Mouse (Mus musculus) neural tube, embryonic 12.5 days (tissue): Measurements from ENCODE around the gene Tfip11. TPM values are rescaled to one million over a fixed set of nuclear protein-coding genes. Genes with fewer than 3 reads are reported as not detected.

Experiments used
- ATAC-seq: fragments of 200-750 bp; cut with Nextera tagmentation; 2 replicates; pipeline ENCODE4 v1.8.0; 2017; ENCODE audit warnings: low read depth, mild to moderate bottlenecking, moderate TSS enrichment, moderate library complexity; ENCODE audit not compliant: low FRiP score
- H3K27ac ChIP-seq: fragments of 300-500 bp; sonication (generic); 2 replicates; pipeline ENCODE4 v1.5.1; 2016
- H3K27me3 ChIP-seq: fragments of 300-500 bp; sonication (generic); replicated peaks from 2 replicates; pipeline ENCODE4 v1.6.1; 2016; ENCODE audit warnings: mild to moderate bottlenecking
- H3K36me3 ChIP-seq: fragments of 300-500 bp; sonication (generic); 2 replicates; pipeline ENCODE4 v1.6.1; 2016; ENCODE audit warnings: mild to moderate bottlenecking
- H3K4me1 ChIP-seq: fragments of 300-500 bp; sonication (generic); 2 replicates; pipeline ENCODE4 v1.6.1; 2016
- H3K4me2 ChIP-seq: fragments of 300-500 bp; sonication (generic); replicated peaks from 2 replicates; pipeline ENCODE4 v1.6.1; 2016; ENCODE audit warnings: mild to moderate bottlenecking
- H3K4me3 ChIP-seq: fragments of 300-500 bp; sonication (generic); 2 replicates; pipeline ENCODE4 v1.5.1; 2016
- H3K9ac ChIP-seq: fragments of 300-500 bp; sonication (generic); 2 replicates; pipeline ENCODE4 v1.6.1; 2016; ENCODE audit warnings: mild to moderate bottlenecking
- H3K9me3 ChIP-seq: fragments of 300-500 bp; sonication (generic); 2 replicates; pipeline ENCODE4 v1.6.1; 2016; ENCODE audit warnings: mild to moderate bottlenecking
- WGBS: fragments of 180-500 bp; shearing (Covaris S2); methylation state at CpG from one replicate; pipeline ENCODE4 v1.1.7; 2016; 5-methylcytosine and 5-hydroxymethylcytosine counted together
- polyA plus RNA-seq: library from polyadenylated mRNA; unstranded; fragments of >200 nt; fragmentation: Nextera tagmentation; extraction: Ambion mirVana; gene quantifications from 2 replicates; pipeline ENCODE4 v1.2.1, GENCODE M21; 2016

Gene Tfip11
- polyA plus RNA-seq, 1 experiment from 2014 or later, result 40.3 TPM

GRCm38 (mm10) chr5:112293800-112294199 lies 32.4 kb upstream of the Tfip11 start:
- Histone ChIP-seq H3K9ac (no peak overlapping the region), H3K27me3 (no peaks in the 10 kb centered on the region), H3K36me3 (no peaks in the 10 kb centered on the region), H3K4me2 (no peak overlapping the region), H3K4me3 (no peak overlapping the region), H3K9me3 (no peaks in the 10 kb centered on the region), H3K4me1 (peaks cover 15% of the 10 kb centered on the region; the same call in 1 of the 2 replicates), H3K27ac (no peak overlapping the region)
- ATAC-seq, result no peak
- 89% methylated on average over 2 of the region's 2 CpGs for whole genome bisulfite sequencing

- ATAC-seq, result no peak
- H3K36me3 ChIP-seq, result no peaks in the 10 kb centered on the region
- H3K27me3 ChIP-seq, result no peaks in the 10 kb centered on the region
- H3K9ac ChIP-seq, result no peak overlapping the region
- H3K27ac ChIP-seq, result no peak overlapping the region
- 54% methylated on average over 4 of the region's 4 CpGs for WGBS
- H3K4me3 ChIP-seq, result no peak overlapping the region
- H3K4me1 ChIP-seq, result peaks cover 15% of the 10 kb centered on the region; the same call in 1 of the 2 replicates
- H3K4me2 ChIP-seq, result no peak overlapping the region
- H3K9me3 ChIP-seq, result no peaks in the 10 kb centered on the region
These were observed 31.5 kb upstream of the Tfip11 start for GRCm38 (mm10) chr5:112294696-112295095.

GRCm38 (mm10) chr5:112295162-112295561 lies 31.0 kb upstream of the Tfip11 start:
- Histone ChIP-seq H3K4me2 (no peak overlapping the region), H3K27me3 (no peaks in the 10 kb centered on the region), H3K27ac (no peak overlapping the region), H3K9me3 (no peaks in the 10 kb centered on the region), H3K4me3 (no peak overlapping the region), H3K36me3 (no peaks in the 10 kb centered on the region), H3K4me1 (peaks cover 15% of the 10 kb centered on the region; the same call in 1 of the 2 replicates), H3K9ac (no peak overlapping the region)
- ATAC-seq, result no peak
- 37% methylated on average over 8 of the region's 8 CpGs for WGBS

GRCm38 (mm10) chr5:112295564-112295963 lies 30.6 kb upstream of the Tfip11 start:
- H3K27me3 ChIP-seq, result no peaks in the 10 kb centered on the region
- no peak overlapping the region for H3K27ac ChIP-seq
- H3K4me2 ChIP-seq, result no peak overlapping the region
- no peak overlapping the region for H3K4me3 ChIP-seq
- WGBS, result 66% methylated on average over 8 of the region's 8 CpGs
- ATAC-seq, result no peak
- peaks cover 15% of the 10 kb centered on the region; the same call in 1 of the 2 replicates for H3K4me1 ChIP-seq
- no peaks in the 10 kb centered on the region for H3K9me3 ChIP-seq
- no peaks in the 10 kb centered on the region for H3K36me3 ChIP-seq
- no peak overlapping the region for H3K9ac ChIP-seq

GRCm38 (mm10) chr5:112296404-112297181 lies 29.6 kb upstream of the Tfip11 start:
- peaks cover 19% of the 10 kb centered on the region; the same call in 1 of the 2 replicates for H3K4me1 ChIP-seq
- no peaks in the 10 kb centered on the region for H3K27me3 ChIP-seq
- H3K9me3 ChIP-seq, result no peaks in the 10 kb centered on the region
- no peak overlapping the region for H3K4me2 ChIP-seq
- H3K36me3 ChIP-seq, result no peaks in the 10 kb centered on the region
- WGBS, result 81% methylated on average over 6 of the region's 6 CpGs
- no peak overlapping the region for H3K9ac ChIP-seq
- ATAC-seq, result no peak
- no peak overlapping the region for H3K27ac ChIP-seq
- H3K4me3 ChIP-seq, result no peak overlapping the region

- no peaks in the 10 kb centered on the region for H3K27me3 ChIP-seq
- H3K9me3 ChIP-seq, result no peaks in the 10 kb centered on the region
- no peak overlapping the region for H3K4me2 ChIP-seq
- no peak for ATAC-seq
- no peak overlapping the region for H3K4me3 ChIP-seq
- H3K4me1 ChIP-seq, result peaks cover 19% of the 10 kb centered on the region; the same call in 1 of the 2 replicates
- H3K36me3 ChIP-seq, result no peaks in the 10 kb centered on the region
- no peak overlapping the region for H3K27ac ChIP-seq
- H3K9ac ChIP-seq, result no peak overlapping the region
- 83% methylated on average over 2 of the region's 2 CpGs for WGBS
These were observed 28.9 kb upstream of the Tfip11 start for GRCm38 (mm10) chr5:112297257-112297656.

GRCm38 (mm10) chr5:112298226-112298988 lies 27.8 kb upstream of the Tfip11 start:
- Histone ChIP-seq H3K4me3 (no peak overlapping the region), H3K36me3 (no peaks in the 10 kb centered on the region), H3K9me3 (no peaks in the 10 kb centered on the region), H3K4me2 (no peak overlapping the region), H3K9ac (no peak overlapping the region), H3K27ac (no peak overlapping the region), H3K4me1 (peaks cover 19% of the 10 kb centered on the region; the same call in 1 of the 2 replicates), H3K27me3 (no peaks in the 10 kb centered on the region)
- ATAC-seq, result no peak
- 90% methylated on average over 12 of the region's 12 CpGs for WGBS

GRCm38 (mm10) chr5:112299399-112299798 lies 26.8 kb upstream of the Tfip11 start:
- Histone ChIP-seq H3K9ac (no peak overlapping the region), H3K27ac (no peak overlapping the region)
- 89% methylated on average over 4 of the region's 4 CpGs for WGBS

GRCm38 (mm10) chr5:112300112-112300511 lies 26.0 kb upstream of the Tfip11 start:
- H3K9me3 ChIP-seq, result no peaks in the 10 kb centered on the region
- no peak overlapping the region for H3K4me2 ChIP-seq
- H3K9ac ChIP-seq, result no peak overlapping the region
- WGBS, result 88% methylated on average over 2 of the region's 2 CpGs
- H3K36me3 ChIP-seq, result no peaks in the 10 kb centered on the region
- no peak overlapping the region for H3K4me3 ChIP-seq
- peaks cover 9% of the 10 kb centered on the region; the same call in 1 of the 2 replicates for H3K4me1 ChIP-seq
- no peak overlapping the region for H3K27ac ChIP-seq
- no peaks in the 10 kb centered on the region for H3K27me3 ChIP-seq
- ATAC-seq, result no peak

More at GRCm38 (mm10) chr5:112299399-112299798, 26.8 kb upstream of the Tfip11 start:
- H3K27me3 ChIP-seq, result no peaks in the 10 kb centered on the region
- no peaks in the 10 kb centered on the region for H3K36me3 ChIP-seq
- H3K4me3 ChIP-seq, result no peak overlapping the region
- peaks cover 16% of the 10 kb centered on the region; the same call in 1 of the 2 replicates for H3K4me1 ChIP-seq
- ATAC-seq, result no peak
- no peak overlapping the region for H3K4me2 ChIP-seq
- no peaks in the 10 kb centered on the region for H3K9me3 ChIP-seq

GRCm38 (mm10) chr5:112300721-112301308 lies 25.3 kb upstream of the Tfip11 start:
- H3K27me3 ChIP-seq, result no peaks in the 10 kb centered on the region
- 92% methylated on average over 6 of the region's 6 CpGs for WGBS
- ATAC-seq, result no peak
- H3K9ac ChIP-seq, result no peak overlapping the region
- H3K9me3 ChIP-seq, result no peaks in the 10 kb centered on the region
- H3K36me3 ChIP-seq, result no peaks in the 10 kb centered on the region
- H3K27ac ChIP-seq, result no peak overlapping the region
- H3K4me3 ChIP-seq, result no peak overlapping the region
- H3K4me2 ChIP-seq, result no peak overlapping the region
- 0 out of 2 replicates have a peak, but pooled peaks cover 3% of the 10 kb centered on the region for H3K4me1 ChIP-seq

- Histone ChIP-seq H3K4me2 (no peak overlapping the region), H3K4me3 (no peak overlapping the region), H3K9ac (no peak overlapping the region), H3K27ac (no peak overlapping the region), H3K27me3 (no peaks in the 10 kb centered on the region), H3K9me3 (no peaks in the 10 kb centered on the region), H3K4me1 (0 out of 2 replicates have a peak, but pooled peaks cover 3% of the 10 kb centered on the region), H3K36me3 (0 out of 2 replicates have a peak, but pooled peaks cover 2% of the 10 kb centered on the region)
- ATAC-seq, result no peak
- 86% methylated on average over 4 of the region's 4 CpGs for WGBS
These were observed 24.5 kb upstream of the Tfip11 start for GRCm38 (mm10) chr5:112301694-112302093.

GRCm38 (mm10) chr5:112302310-112302709 lies 23.8 kb upstream of the Tfip11 start:
- H3K36me3 ChIP-seq, result peaks cover 4% of the 10 kb centered on the region
- ATAC-seq, result no peak
- no peaks in the 10 kb centered on the region for H3K27me3 ChIP-seq
- no peak overlapping the region for H3K4me2 ChIP-seq
- H3K27ac ChIP-seq, result no peak overlapping the region
- WGBS, result 89% methylated on average over 5 of the region's 5 CpGs
- 0 out of 2 replicates have a peak, but pooled peaks cover 3% of the 10 kb centered on the region for H3K4me1 ChIP-seq
- H3K9ac ChIP-seq, result no peak overlapping the region
- no peaks in the 10 kb centered on the region for H3K9me3 ChIP-seq
- no peak overlapping the region for H3K4me3 ChIP-seq
